Mouse (Mus musculus): ENCODE results near the gene Aipl1.
"Not testable (repeated sequence)": the region's sequence is repeated elsewhere in the genome, so short reads cannot be mapped to it uniquely, and the experiment has no call there.

Aipl1 gene

GRCm38 (mm10) chr11:72016518-72017252, 20.6 kb downstream of the Aipl1 start:
- DNase-seq (ENCODE audit: low read depth, low spot score), result no peak

- no peak for DNase-seq (ENCODE audit: low read depth, low spot score)
Observed at GRCm38 (mm10) chr11:72014674-72015073, 22.6 kb downstream of the Aipl1 start.

GRCm38 (mm10) chr11:72011955-72012354, 25.4 kb downstream of the Aipl1 start:
- DNase-seq (ENCODE audit: low read depth, low spot score), result no peak

GRCm38 (mm10) chr11:72010940-72011722, 26.2 kb downstream of the Aipl1 start:
- DNase-seq (ENCODE audit: low read depth, low spot score), result no peak

- DNase-seq (ENCODE audit: low read depth, low spot score), result no peak
Observed at GRCm38 (mm10) chr11:72010367-72010766, 26.9 kb downstream of the Aipl1 start.

GRCm38 (mm10) chr11:72005547-72005946, 31.8 kb downstream of the Aipl1 start:
- DNase-seq (ENCODE audit: low read depth, low spot score), result no peak

- DNase-seq (ENCODE audit: low read depth, low spot score), result no peak
Observed at GRCm38 (mm10) chr11:72003171-72003570, 34.1 kb downstream of the Aipl1 start.

- peak; percentile 58 for DNase-seq (ENCODE audit: low read depth, low spot score)
Observed at GRCm38 (mm10) chr11:72002138-72002853, 35.0 kb downstream of the Aipl1 start.

GRCm38 (mm10) chr11:72000194-72000593, 37.1 kb downstream of the Aipl1 start:
- DNase-seq (ENCODE audit: low read depth, low spot score), result no peak

GRCm38 (mm10) chr11:71996805-71997204, 40.5 kb downstream of the Aipl1 start:
- no peak for DNase-seq (ENCODE audit: low read depth, low spot score)

- DNase-seq (ENCODE audit: low read depth, low spot score), result peak; percentile 40
Observed at GRCm38 (mm10) chr11:71995968-71996511, 41.3 kb downstream of the Aipl1 start.

GRCm38 (mm10) chr11:71992438-71992837, 44.9 kb downstream of the Aipl1 start:
- no peak for DNase-seq (ENCODE audit: low read depth, low spot score)

- DNase-seq (ENCODE audit: low read depth, low spot score), result peak; percentile 65
Observed at GRCm38 (mm10) chr11:71991541-71991940, 45.8 kb downstream of the Aipl1 start.

- not testable (repeated sequence) for DNase-seq (ENCODE audit: low read depth, low spot score)
Observed at GRCm38 (mm10) chr11:71989407-71989806, 47.9 kb downstream of the Aipl1 start.

GRCm38 (mm10) chr11:71987159-71988150, 49.9 kb downstream of the Aipl1 start:
- DNase-seq (ENCODE audit: low read depth, low spot score), result no peak

GRCm38 (mm10) chr11:71985783-71986182, 51.5 kb downstream of the Aipl1 start:
- DNase-seq (ENCODE audit: low read depth, low spot score), result peak; percentile 8

GRCm38 (mm10) chr11:71985101-71985711, 52.1 kb downstream of the Aipl1 start:
- DNase-seq (ENCODE audit: low read depth, low spot score), result no peak

- no peak for DNase-seq (ENCODE audit: low read depth, low spot score)
Observed at GRCm38 (mm10) chr11:71984093-71984492, 53.2 kb downstream of the Aipl1 start.
